Mouse (Mus musculus) gastrocnemius, postnatal 4 days (tissue): Measurements from ENCODE around the gene Spty2d1. TPM values are rescaled to one million over a fixed set of nuclear protein-coding genes. Genes with fewer than 3 reads are reported as not detected.
"Not testable (repeated sequence)": the region's sequence is repeated elsewhere in the genome, so short reads cannot be mapped to it uniquely, and the experiment has no call there.

Source experiments
- DNase-seq, 2 experiments: peaks; one replicate each; pipeline ENCODE4 v3.0.0; 2021 to 2022; ENCODE audit warnings: low spot score in 2 of 2, mixed read lengths in 2 of 2
- total RNA-seq, 2 experiments: library from RNA; stranded (reverse); gene quantifications; 2 replicates each; pipeline ENCODE4 v1.2.3; 2021

The Spty2d1 gene
- total RNA-seq, 2 experiments from 2014 or later, result 18.2 to 20.7 TPM

- no peak for DNase-seq
These were observed 12.7 kb downstream of the Spty2d1 start for GRCm38 (mm10) chr7:46995558-46995957.

- DNase-seq, result no peak
These were observed 15.1 kb downstream of the Spty2d1 start for GRCm38 (mm10) chr7:46993079-46993478.

GRCm38 (mm10) chr7:46989387-46989786 lies 18.8 kb downstream of the Spty2d1 start:
- not testable (repeated sequence) for DNase-seq

GRCm38 (mm10) chr7:46987073-46987472 lies 21.1 kb downstream of the Spty2d1 start:
- no peak for DNase-seq

- no peak for DNase-seq
These were observed 21.6 kb downstream of the Spty2d1 start for GRCm38 (mm10) chr7:46986646-46987045.

- DNase-seq, result no peak
These were observed 22.3 kb downstream of the Spty2d1 start for GRCm38 (mm10) chr7:46985718-46986505.

- no peak for DNase-seq
These were observed 24.9 kb downstream of the Spty2d1 start, which contains the start of gene Gm9999 for GRCm38 (mm10) chr7:46983280-46983679. Gene Gm9999 (plus strand): TSS chr7:46983580.

GRCm38 (mm10) chr7:46975456-46975855 lies 32.8 kb downstream of the Spty2d1 start:
- DNase-seq, result no peak

- DNase-seq, result no peak
These were observed 33.6 kb downstream of the Spty2d1 start for GRCm38 (mm10) chr7:46974648-46975047.

- DNase-seq, result no peak
These were observed 38.3 kb downstream of the Spty2d1 start for GRCm38 (mm10) chr7:46969898-46970297.

GRCm38 (mm10) chr7:46964070-46964469 lies 44.1 kb downstream of the Spty2d1 start:
- no peak for DNase-seq

- peak; percentile 34 to 71 for DNase-seq
These were observed 45.2 kb downstream of the Spty2d1 start for GRCm38 (mm10) chr7:46962806-46963618.

GRCm38 (mm10) chr7:46962132-46962531 lies 46.1 kb downstream of the Spty2d1 start:
- no peak for DNase-seq

- no peak for DNase-seq
These were observed 47.2 kb downstream of the Spty2d1 start for GRCm38 (mm10) chr7:46960991-46961390.

GRCm38 (mm10) chr7:46958853-46959252 lies 49.4 kb downstream of the Spty2d1 start:
- DNase-seq, result no peak

- DNase-seq, result peak; percentile 82 to 94
These were observed 50.1 kb downstream of the Spty2d1 start, which contains the start of gene Uevld for GRCm38 (mm10) chr7:46957831-46958691. Gene Uevld (minus strand): TSS chr7:46958527.

Other genes with a start within 250 kb of the Spty2d1 start
- gene Hps5, start 212.3 kb downstream of the Spty2d1 start, total RNA-seq, result 10 to 100 TPM; 14.8 to 18.4 TPM
- 10 to 100 TPM; 31.0 to 40.2 TPM for gene Gtf2h1, start 212.3 kb downstream of the Spty2d1 start, total RNA-seq
- 1,000 to 10,000 TPM; 1,563 to 1,575 TPM for gene Ldha, start 166.9 kb downstream of the Spty2d1 start, total RNA-seq
- not detected for gene Ldhc, start 147.2 kb downstream of the Spty2d1 start, total RNA-seq
- gene Tsg101, start 88.4 kb downstream of the Spty2d1 start, total RNA-seq, result 10 to 100 TPM; 67.3 to 72.0 TPM
- 10 to 100 TPM; 11.3 to 13.0 TPM for gene Uevld, start 49.9 kb downstream of the Spty2d1 start, total RNA-seq
- not detected for gene Gm9999, start 24.8 kb downstream of the Spty2d1 start, total RNA-seq
- gene Tmem86a, start 42.2 kb upstream of the Spty2d1 start, total RNA-seq, result 1 to 10 TPM; 9.4 to 9.5 TPM
- not detected for gene Ptpn5, start 125.3 kb upstream of the Spty2d1 start, total RNA-seq
- gene Mrgpra6, start 196.5 kb upstream of the Spty2d1 start, total RNA-seq, result not detected
- gene Mrgpra9, start 244.4 kb upstream of the Spty2d1 start, total RNA-seq, result not detected